Mouse (Mus musculus): ENCODE results near the gene Gpr4. TPM values are rescaled to one million over a fixed set of nuclear protein-coding genes. Genes with fewer than 3 reads are reported as not detected.

Gpr4 gene
- total RNA-seq (2021): 1 to 10 TPM; 2.4 to 3.8 TPM
- long read RNA-seq, experiment 1, partial matches to known transcripts: 3 of 7 reads
- long read RNA-seq, experiment 1, other reads (novel, unspliced or antisense): 1 of 7 reads
- long read RNA-seq, experiment 2, partial matches to known transcripts: 0 of 3 reads
- long read RNA-seq, experiment 2, other reads (novel, unspliced or antisense): 1 of 3 reads

- intact Hi-C loops (cut with DNase I): no loop called here
Observed at GRCm38 (mm10) chr7:19211996-19212755, at the start of gene Gpr4. TSS of gene Gpr4 (plus strand) at chr7:19212538.

DNA sequence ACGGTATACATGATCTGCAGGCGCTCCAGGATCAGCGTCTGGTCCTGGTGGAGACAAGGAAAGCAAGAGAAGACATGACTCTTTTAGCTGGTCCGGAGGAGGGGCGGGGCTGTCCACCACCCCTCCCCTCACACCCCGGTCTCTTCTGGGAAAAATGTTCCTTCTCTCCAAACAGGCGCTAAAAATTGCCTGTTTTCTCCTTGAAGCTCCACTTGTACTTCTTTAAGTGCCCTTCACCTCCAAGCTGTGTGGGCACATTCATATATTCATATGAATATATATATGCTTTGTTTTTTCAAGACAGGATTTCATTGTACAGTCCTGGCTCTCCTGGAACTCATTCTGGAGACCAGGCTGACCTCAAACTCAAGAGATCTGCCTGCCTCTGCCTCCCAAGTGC lies 49.4 kb upstream of the Gpr4 start:
- no peak for TF ChIP-seq CTCF (IDR thresholded peaks at IDR 0.05)
- H3K4me3 ChIP-seq: no peak overlapping the region
- intact Hi-C loops (cut with DNase I): no loop called here
- H3K27ac ChIP-seq: no peak overlapping the region
- no peak for DNase-seq (ENCODE audit: extremely low spot score in 1 of 2, low spot score in 2 of 2)

More at GRCm38 (mm10) chr7:19211996-19212755, at the start of gene Gpr4:
- H3K27ac ChIP-seq: peak within 1 kb of the TSS; percentile 57; the same call in 1 of the 2 replicates
- no peak for DNase-seq (ENCODE audit: extremely low spot score in 1 of 2, low spot score in 2 of 2)
- TF ChIP-seq CTCF (IDR thresholded peaks at IDR 0.05): peak; percentile 14
- peak within 1 kb of the TSS; percentile 53 for H3K4me3 ChIP-seq

DNA sequence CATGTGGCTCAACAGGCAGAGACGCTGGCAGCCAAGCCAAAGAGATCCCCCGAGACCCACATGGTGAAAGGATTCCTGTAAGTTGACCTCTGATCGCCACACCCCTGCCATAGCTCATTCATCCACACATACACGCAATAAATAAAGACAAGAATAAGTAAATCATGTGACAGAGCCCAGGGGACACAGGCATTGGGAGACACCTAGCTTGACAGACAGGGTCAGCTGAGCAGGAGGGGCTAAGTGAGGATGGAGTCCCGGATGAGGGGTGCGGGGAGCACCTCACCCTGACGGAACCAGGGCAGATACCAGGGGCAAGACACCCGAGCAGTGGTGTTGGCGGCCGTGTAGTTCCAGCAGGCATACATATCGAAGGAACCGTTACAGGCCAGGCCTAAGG lies 48.6 kb upstream of the Gpr4 start:
- H3K27ac ChIP-seq: no peak overlapping the region
- no peak overlapping the region for H3K4me3 ChIP-seq
- no peak for TF ChIP-seq CTCF (IDR thresholded peaks at IDR 0.05)
- intact Hi-C loops (cut with DNase I): no loop called here
- DNase-seq (ENCODE audit: extremely low spot score in 1 of 2, low spot score in 2 of 2): no peak

DNA sequence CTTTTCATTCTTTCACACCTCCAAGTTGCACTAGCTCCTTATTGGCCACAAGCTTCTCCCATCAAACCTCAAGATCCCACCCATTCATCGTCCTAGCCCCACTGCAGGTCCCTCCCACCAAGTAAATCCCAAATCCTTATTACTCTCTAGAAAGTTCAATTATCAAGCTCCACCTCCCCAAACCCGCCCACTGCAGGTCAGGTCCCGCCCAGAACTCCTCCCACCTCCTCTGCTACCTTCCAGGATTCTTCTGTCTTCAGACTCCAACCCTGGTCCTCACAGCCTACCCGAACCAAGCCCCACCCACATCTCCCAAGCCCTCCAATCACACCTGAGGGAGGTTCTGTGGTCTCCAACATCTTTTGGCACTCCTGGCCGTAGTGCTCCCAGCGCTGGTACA lies 48.1 kb upstream of the Gpr4 start:
- TF ChIP-seq CTCF (IDR thresholded peaks at IDR 0.05): no peak
- Histone ChIP-seq H3K27ac (no peak overlapping the region), H3K4me3 (no peak overlapping the region)
- DNase-seq (ENCODE audit: extremely low spot score in 1 of 2, low spot score in 2 of 2): no peak
- intact Hi-C loops (cut with DNase I): no loop called here

DNA sequence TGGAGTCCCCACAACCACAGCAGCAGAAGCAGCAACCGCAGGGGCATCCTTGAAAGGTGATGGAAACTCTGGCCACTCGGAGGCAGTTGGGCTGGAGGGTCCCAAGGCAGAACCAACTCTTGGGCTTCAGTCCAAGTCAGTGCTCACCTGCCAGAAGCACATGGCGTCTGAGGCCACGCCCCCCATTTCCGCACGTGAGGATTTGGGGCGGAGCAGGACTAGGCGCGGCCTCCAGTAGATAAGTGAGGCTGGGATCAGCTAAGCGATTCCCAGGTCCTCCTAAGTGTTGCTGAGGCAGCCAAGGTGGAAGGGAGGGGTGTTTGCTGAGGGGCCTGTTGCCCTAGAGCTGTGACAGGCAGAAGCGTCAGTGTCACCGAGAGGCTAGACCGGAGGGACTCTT lies 47.4 kb upstream of the Gpr4 start:
- TF ChIP-seq CTCF (IDR thresholded peaks at IDR 0.05): no peak
- no peak overlapping the region for H3K4me3 ChIP-seq
- no peak overlapping the region for H3K27ac ChIP-seq
- no peak for DNase-seq (ENCODE audit: extremely low spot score in 1 of 2, low spot score in 2 of 2)
- intact Hi-C loops (cut with DNase I): no loop called here

DNA sequence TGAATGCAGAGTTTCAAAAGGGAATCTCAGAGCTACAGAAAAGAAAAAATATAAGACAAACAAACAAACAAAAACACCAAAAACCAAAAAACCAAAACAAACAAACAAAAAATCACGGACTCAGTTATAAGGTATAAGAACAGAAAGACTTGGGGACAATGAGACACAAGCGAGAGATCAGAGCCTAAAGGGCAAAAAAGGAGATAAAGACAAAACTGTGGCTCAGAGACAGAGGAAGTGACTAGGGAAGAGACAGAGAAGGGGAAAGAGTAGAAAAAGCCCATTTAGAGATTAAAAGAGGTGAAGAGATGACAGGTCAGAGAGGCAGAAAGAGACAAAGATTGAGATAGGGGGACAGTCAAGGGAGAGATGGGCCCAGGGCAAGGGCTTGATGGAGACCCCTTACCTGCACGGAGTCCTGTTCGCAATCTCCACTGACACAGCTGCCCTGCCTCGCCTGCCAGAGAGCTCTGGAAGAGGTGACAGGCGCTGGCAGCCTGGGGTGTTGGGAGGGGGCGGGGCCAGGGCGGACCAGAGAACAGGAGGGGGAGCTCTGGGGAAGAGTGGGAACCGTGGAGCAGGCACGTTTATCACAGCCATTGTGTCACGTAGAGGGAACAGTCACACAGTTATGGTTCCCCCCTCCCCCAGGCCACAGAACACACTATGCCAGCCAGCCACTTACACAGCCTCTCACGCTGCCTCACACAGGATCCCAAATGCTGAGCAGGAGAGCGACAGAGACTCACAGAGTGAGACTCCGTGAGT lies 46.5 kb upstream of the Gpr4 start, which contains the start of gene Gipr:
TSS of gene Gipr (minus strand) at position 472 of the 768 bp plus-strand sequence.
- DNase-seq (ENCODE audit: extremely low spot score in 1 of 2, low spot score in 2 of 2): no peak
- no peak for TF ChIP-seq CTCF (IDR thresholded peaks at IDR 0.05)
- intact Hi-C loops (cut with DNase I): no loop called here
- no peak within 1 kb of the TSS for H3K4me3 ChIP-seq
- no peak within 1 kb of the TSS for H3K27ac ChIP-seq

- no peak; the same call in 1 of the 2 replicates for TF ChIP-seq CTCF (IDR thresholded peaks at IDR 0.05)
- no peak for DNase-seq (ENCODE audit: extremely low spot score in 1 of 2, low spot score in 2 of 2)
- Histone ChIP-seq H3K4me3 (no peak overlapping the region), H3K27ac (no peak overlapping the region)
- intact Hi-C loops (cut with DNase I): no loop called here
Observed at GRCm38 (mm10) chr7:19166990-19167389, 45.3 kb upstream of the Gpr4 start.

DNA sequence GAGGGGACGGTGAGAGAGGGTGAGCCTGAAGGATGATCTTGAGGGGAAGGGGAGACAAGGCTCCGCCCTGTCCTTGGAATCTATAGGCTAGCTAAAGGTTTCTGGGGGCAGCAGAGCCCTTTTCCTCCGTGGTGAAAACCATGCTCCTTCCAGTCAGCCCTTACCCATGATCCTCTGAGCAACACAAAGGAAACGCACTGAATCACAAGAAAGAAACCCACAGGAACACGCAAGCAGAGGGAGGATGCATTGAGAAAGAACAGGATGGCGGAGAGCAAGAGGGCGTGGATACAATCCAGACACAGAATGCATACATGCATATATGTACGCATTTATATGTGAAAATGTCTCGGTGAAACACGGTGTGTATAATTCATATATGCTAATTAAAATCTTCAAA lies 42.8 kb upstream of the Gpr4 start:
- peak overlapping the region; percentile 54; the same call in 1 of the 2 replicates for H3K27ac ChIP-seq
- intact Hi-C loops (cut with DNase I): no loop called here
- no peak for DNase-seq (ENCODE audit: extremely low spot score in 1 of 2, low spot score in 2 of 2)
- no peak overlapping the region for H3K4me3 ChIP-seq
- TF ChIP-seq CTCF (IDR thresholded peaks at IDR 0.05): no peak

DNA sequence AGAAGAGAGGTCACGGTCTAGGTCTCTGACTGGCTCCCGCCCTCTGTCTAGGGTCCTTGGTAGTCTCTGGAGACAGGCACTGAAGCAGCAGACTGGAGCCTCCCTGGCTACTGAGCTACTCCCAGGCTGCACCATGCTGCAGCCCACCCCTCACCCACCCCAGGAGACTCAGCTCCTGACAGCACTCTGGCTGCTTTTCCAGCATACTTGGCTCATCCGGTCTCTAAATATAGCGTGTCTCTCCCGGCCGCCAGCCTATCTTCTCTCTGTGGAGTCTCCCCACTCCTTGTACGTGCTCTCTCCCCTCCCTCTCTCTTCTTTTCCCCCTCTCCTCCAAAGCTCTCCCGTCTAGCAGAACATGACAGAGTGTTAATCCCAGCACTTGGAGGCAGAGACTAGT lies 42.2 kb upstream of the Gpr4 start:
- H3K27ac ChIP-seq: peak overlapping the region; percentile 54
- no peak for DNase-seq (ENCODE audit: extremely low spot score in 1 of 2, low spot score in 2 of 2)
- TF ChIP-seq CTCF (IDR thresholded peaks at IDR 0.05): no peak
- intact Hi-C loops (cut with DNase I): no loop called here
- H3K4me3 ChIP-seq: no peak overlapping the region

DNA sequence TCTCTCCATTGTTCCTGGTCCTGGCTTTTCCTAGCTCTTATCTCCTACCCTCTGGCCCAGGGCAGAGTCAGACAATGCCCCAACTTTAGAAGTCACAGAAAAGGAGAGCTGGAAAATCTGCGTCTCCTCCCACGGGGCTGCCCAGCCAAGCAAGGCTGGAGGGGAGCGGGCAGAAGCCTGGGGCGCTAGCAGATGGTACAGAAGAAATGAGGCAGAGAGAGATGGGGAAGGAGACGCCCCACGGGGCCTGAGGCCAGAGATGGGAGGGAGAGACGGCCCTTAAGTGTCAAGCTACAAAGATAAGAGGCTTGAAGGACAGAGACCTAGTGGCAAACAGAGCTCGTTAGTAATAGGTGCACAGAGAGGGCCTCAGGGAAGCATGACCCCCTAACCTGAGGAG lies 40.5 kb upstream of the Gpr4 start:
- intact Hi-C loops (cut with DNase I): no loop called here
- H3K27ac ChIP-seq: peak overlapping the region; percentile 56

DNA sequence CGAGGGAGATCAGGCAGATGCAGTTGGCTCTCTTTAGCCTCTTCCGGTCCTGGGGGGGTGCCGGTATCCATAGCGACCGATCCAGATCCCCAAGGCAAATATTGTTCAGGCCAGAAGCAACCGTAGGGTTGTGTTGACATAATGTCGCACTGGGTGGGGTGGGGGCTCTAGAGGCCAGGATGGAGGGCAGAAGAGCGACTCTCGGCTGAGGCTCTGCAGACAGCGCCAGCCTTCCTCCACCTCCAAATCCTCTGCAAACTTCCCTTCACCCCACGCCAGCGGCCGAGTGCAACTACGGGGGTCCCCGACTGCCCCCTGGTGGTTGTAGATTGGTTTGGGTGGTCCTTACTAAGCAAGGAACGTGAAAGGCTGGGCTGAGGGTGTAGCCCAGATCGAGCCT lies 39.5 kb upstream of the Gpr4 start:
- peak overlapping the region; percentile 39 for H3K4me3 ChIP-seq
- TF ChIP-seq CTCF (IDR thresholded peaks at IDR 0.05): peak; percentile 85
- peak overlapping the region; percentile 56; the same call in 1 of the 2 replicates for H3K27ac ChIP-seq
- DNase-seq (ENCODE audit: extremely low spot score in 1 of 2, low spot score in 2 of 2): peak; percentile 84 to 86
- intact Hi-C loops (cut with DNase I): loop anchor here (1.0 kb wide), 1 partner anchor 16 kb away; no protein-coding TSS in a partner anchor

More for the DNA sequence above, 40.5 kb upstream of the Gpr4 start:
- no peak for TF ChIP-seq CTCF (IDR thresholded peaks at IDR 0.05)
- H3K4me3 ChIP-seq: no peak overlapping the region
- DNase-seq (ENCODE audit: extremely low spot score in 1 of 2, low spot score in 2 of 2): no peak

Data from left cerebral cortex, adult 2 months (tissue).